Mouse (Mus musculus): ENCODE data around the gene Lrmda.
A peak's percentile ranks its signal among the peaks of the same experiment; 100 is the strongest.

Lrmda gene

GRCm38 (mm10) chr14:21992321-21992885 is 27.1 kb upstream of the Lrmda start:
- peak; percentile 27 for DNase-seq

GRCm38 (mm10) chr14:21993251-21994060 is 26.1 kb upstream of the Lrmda start:
- peak; percentile 68 for DNase-seq

DNA sequence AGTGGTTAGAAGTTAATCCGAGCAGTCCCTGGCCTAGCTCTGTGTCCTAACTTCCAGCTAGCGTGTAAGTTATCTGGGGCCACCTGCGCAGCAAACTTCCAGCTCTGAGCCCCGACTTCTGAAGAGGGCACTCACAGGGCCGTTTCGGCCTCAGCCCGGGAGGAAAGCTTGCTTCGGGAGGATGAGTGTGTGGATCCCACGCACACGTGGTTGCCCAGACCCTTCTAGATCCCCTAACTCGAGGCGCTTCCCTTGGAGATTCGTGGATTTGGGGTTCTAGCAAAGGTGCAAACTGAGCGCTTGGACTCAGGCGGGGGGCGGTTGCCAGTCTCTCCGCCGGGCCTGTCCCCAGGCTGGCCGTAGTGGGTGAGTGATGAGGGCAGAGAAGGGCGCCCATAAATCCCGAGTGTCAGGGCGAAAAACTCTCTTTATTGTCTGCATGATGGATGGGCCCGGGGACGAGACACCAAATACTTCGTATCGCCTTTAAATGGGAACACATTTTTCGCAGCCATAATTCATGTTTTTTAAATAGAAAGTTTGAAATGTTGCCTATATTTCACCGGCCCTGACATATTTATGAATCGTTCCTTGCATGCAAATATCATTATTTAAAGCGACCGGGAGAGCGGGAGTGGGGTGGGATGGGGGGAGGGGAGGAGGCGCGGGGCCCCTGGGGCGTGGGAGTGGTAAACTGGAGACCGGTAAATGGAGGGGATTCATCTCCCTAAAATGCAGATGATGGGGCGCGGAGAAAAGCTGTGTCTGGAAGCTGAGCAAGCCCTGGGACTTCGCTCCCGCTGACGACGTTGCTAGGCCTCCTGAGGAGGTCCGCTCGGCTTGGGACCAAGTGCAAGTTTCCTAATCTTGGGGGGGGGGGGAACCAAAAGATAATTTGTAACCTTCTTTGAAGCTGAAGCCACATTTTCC is 25.2 kb upstream of the Lrmda start:
- peak; percentile 72 for DNase-seq

DNA sequence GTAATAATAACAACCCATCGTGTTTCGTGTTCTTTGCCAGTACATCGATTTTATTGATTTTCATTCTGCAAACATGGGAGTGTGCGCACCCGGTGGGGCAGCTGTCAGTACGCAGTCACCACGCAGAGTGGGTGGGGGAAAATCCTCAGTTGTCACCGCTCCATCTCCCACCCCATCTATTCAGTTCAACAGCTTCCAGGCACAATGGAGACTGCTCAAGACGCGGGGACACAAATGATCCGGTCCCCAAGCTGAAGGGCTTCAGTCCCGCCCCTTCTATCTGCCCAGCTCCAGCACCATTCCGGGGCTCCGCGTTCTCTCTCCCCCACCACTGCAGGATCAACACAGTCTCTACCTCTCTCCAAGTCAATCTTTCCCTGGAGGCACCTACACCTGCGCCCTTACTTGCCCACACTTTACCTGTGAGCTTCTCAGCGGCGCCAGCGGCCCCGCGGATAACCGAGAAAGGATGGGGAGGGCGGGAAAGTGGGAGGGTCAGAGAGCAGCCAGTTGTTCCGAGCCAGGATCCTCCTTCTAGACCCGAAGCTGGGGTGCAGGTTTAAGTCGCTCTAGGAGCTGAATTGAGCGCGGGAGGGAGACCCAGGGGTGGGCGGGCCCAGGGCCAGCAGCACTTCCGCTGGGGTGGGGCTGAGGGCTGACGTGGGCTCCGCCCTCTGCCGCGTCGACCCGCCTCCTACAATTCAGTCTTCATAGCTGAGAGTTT is 24.3 kb upstream of the Lrmda start:
- DNase-seq: peak; percentile 94

- DNase-seq: no peak
These were observed 19.9 kb upstream of the Lrmda start for GRCm38 (mm10) chr14:21999588-21999987.

GRCm38 (mm10) chr14:22003231-22003630 is 16.3 kb upstream of the Lrmda start:
- no peak for DNase-seq

- DNase-seq: no peak
These were observed 15.9 kb upstream of the Lrmda start for GRCm38 (mm10) chr14:22003631-22004030.

- no peak for DNase-seq
These were observed 14.6 kb upstream of the Lrmda start for GRCm38 (mm10) chr14:22004943-22005342.

DNA sequence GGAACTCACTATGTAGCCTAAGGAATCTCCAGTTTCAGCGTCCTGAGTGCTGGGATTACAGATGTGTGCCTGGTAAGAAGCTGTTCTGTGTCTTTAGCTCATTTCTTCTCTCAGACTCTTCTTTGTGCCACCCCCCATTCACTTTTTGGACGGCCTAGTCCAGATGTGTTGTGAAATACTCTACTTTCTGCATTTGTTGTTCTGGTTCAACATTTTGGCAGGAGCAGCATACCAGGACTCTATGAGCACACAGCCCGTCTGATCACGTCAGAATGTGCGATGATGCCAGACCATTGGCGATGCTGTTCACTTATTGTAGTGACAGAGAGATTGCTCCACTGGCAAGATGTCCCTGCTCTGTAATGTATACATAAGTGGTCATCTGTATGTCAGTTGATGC is 12.5 kb upstream of the Lrmda start:
- no peak for DNase-seq

DNA sequence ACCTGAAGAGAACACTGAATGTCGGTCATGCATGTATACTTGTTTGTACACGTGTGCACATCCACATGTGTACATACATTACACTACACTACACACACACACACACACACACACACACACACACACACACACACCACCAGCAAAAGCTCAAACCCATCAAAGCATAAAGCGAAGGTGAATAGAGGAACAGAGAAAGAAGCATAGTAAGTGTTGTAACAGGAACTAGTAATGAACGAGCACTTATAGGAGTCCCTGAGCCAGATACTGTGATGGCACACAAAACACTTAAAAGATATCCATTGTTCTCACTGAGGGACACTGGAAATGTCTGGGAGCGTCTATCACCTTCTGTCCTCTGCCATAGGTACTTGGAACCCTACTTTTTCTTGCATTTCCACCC is 5.2 kb upstream of the Lrmda start:
- DNase-seq: no peak

DNA sequence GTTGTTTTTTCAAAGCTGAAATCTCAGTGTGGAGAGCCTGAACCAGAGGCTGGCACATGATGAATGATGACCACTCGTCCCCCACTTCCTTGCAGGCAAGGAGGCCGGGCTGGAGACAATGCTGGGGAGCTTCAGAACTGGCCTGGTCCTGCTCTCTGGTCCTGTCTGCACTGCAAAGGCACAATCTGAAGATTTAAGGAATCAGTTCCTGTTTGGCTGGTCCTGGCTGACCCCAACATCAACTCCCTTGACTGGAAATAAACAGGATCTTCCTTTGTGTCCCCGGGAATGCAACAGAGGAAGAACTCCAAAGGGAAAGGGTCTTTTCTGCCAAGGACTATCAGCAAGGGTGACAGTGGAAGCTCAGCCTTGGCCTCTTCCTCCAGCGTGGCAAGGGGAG is 4.7 kb upstream of the Lrmda start:
- peak; percentile 67 for DNase-seq

- DNase-seq: no peak
These were observed 2.5 kb upstream of the Lrmda start for GRCm38 (mm10) chr14:22017011-22017410.

- no peak for DNase-seq
These were observed 685 bp downstream of the Lrmda start for GRCm38 (mm10) chr14:22019949-22020845.

- peak; percentile 66 for DNase-seq
These were observed 1.4 kb downstream of the Lrmda start for GRCm38 (mm10) chr14:22020885-22021284.

GRCm38 (mm10) chr14:22023533-22023932 is 4.0 kb downstream of the Lrmda start:
- no peak for DNase-seq

- peak; percentile 73 for DNase-seq
These were observed 16.4 kb downstream of the Lrmda start for GRCm38 (mm10) chr14:22035900-22036299.

DNA sequence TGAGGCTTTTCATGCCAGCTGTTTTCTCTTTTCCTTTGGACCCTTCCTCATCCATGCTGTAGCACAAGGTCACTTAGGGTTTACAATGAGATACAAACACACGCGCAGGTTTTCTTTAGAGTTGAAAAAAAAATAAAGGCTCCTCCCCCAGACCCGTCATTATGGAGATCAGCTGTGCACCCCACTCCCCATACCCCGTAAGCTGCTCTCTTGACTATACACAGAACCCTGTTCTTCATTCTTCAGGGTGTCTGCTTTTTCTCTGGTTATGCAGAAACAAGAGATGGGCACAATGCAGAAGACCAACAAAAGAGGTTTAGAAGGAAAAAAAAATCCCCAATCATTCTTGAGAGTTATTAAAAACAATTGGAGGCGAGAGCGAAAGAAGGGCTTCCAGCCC is 16.8 kb downstream of the Lrmda start:
- no peak for DNase-seq

DNA sequence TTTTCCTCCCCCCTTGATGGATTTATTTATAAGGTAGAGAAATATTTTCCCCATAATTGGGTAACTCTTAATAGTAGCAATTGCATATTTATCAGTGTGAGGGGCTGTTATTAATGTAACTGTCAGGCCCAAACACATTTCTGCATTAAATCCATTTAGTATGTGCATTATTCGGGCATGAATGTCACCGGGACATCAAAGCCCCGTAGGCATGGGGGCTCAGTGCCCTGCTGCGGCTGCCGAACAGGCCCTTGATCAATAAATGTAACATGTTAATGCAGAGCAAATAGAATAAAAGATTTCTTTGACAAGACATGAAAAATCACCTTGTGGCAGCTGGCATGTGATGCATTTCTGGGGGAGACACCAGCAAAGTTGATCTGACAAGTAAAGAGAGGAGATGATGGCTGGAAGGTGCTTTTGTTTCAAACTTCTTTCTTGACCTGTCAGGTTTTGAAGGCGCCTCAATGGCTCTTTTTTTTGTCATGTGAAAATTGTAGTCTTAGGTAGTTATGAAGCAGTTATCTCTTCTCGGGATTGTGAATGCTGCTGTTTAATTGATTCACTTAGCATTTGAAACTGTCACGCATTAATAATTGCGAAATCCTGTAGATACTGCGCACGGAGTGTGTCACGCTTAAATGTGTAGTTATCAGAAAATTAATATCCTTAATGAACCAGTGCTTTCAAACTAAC is 17.4 kb downstream of the Lrmda start:
- DNase-seq: no peak

DNA sequence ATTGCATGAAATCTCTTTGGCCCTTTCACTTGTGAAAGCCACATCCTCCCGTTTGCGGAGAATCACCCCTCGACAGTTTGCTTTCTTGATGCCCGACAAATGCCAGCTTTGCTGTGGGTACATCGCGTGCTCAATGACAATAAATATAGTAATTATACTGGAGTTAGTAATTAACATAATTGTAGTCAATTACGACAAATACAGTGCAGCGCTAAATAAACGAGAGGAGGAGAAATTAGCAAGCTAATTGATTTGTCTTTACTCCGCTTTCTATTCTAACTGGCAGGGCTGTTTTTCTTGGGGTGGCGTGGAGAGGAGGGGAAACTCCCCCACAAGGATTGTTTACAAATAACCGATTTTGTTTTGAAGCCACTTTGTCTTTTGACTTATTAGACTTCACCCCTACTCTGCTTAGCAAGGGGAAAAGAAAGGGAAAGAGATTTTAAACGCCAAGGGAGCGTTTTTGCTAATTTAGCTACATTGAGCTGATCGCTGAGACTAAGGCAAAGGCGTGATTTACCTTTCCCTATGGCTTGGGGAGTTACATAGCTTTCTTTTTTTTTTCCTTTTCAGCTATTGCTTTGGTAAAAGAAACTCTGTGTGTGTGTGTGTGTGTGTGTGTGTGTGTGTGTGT is 18.1 kb downstream of the Lrmda start:
- DNase-seq: no peak

DNA sequence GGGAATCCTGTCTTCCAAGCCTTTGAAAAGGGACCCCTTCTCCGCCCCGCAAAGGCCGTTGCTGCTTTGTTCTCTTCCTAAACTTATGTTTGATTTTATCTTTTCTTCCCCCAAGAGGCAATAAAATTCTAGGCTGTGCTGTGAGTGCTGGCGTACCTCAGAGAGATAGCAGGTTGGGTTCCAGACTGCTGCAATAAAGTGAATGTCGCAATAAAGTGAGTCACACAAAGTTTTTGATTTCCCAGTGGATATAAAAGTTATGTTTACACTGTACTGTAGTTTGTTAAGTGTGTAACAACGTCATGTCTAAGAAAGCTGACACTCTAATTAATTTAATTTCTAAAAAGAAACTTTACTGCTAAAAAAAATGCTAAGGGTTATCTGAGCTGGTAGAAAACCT is 22.6 kb downstream of the Lrmda start:
- no peak for DNase-seq

GRCm38 (mm10) chr14:22043420-22043819 is 23.9 kb downstream of the Lrmda start:
- DNase-seq: no peak

Measured in kidney, postnatal 10 days (tissue).